Mouse (Mus musculus): ENCODE results near the gene Cactin. TPM values are rescaled to one million over a fixed set of nuclear protein-coding genes. Genes with fewer than 3 reads are reported as not detected.

Cactin gene
- polyA plus RNA-seq, 1 experiment = 18.2 TPM

- H3K9me3 ChIP-seq (replicated peaks; ENCODE audit: control insufficient read depth, insufficient read depth, low read length, poor library complexity, severe bottlenecking) = no peaks in the 10 kb centered on the region
- TF ChIP-seq CTCF (IDR thresholded peaks at IDR 0.05; ENCODE audit: low read depth, low read length) (no peak), POLR2A (IDR thresholded peaks at IDR 0.05; ENCODE audit: insufficient read depth, low read length) (no peak), EP300 (IDR thresholded peaks at IDR 0.05; ENCODE audit: insufficient read depth, low read depth, low read length) (no peak)
- no peaks in the 10 kb centered on the region for H3K27me3 ChIP-seq (ENCODE audit: control insufficient read depth, insufficient read depth, low read length, poor library complexity, severe bottlenecking)
- no peak overlapping the region for H3K9ac ChIP-seq (ENCODE audit: low read depth, poor library complexity, severe bottlenecking)
- peaks cover 23% of the 10 kb centered on the region for H3K36me3 ChIP-seq (ENCODE audit: control insufficient read depth, insufficient read depth, low read length, poor library complexity, severe bottlenecking)
- no peak overlapping the region for H3K4me3 ChIP-seq (ENCODE audit: low read depth, low read length)
- no peaks in the 10 kb centered on the region for H3K4me1 ChIP-seq (ENCODE audit: control insufficient read depth, insufficient read depth, low read length)
- H3K27ac ChIP-seq (ENCODE audit: insufficient read depth, low read length) = no peak overlapping the region
Observed at GRCm38 (mm10) chr10:81329194-81329975, 8.5 kb downstream of the Cactin start.

GRCm38 (mm10) chr10:81330007-81330406 is 9.1 kb downstream of the Cactin start:
- Histone ChIP-seq H3K4me3 (ENCODE audit: low read depth, low read length) (no peak overlapping the region), H3K27ac (ENCODE audit: insufficient read depth, low read length) (no peak overlapping the region), H3K27me3 (ENCODE audit: control insufficient read depth, insufficient read depth, low read length, poor library complexity, severe bottlenecking) (no peaks in the 10 kb centered on the region), H3K4me1 (ENCODE audit: control insufficient read depth, insufficient read depth, low read length) (no peaks in the 10 kb centered on the region), H3K9me3 (replicated peaks; ENCODE audit: control insufficient read depth, insufficient read depth, low read length, poor library complexity, severe bottlenecking) (no peaks in the 10 kb centered on the region), H3K36me3 (ENCODE audit: control insufficient read depth, insufficient read depth, low read length, poor library complexity, severe bottlenecking) (peaks cover 19% of the 10 kb centered on the region), H3K9ac (ENCODE audit: low read depth, poor library complexity, severe bottlenecking) (no peak overlapping the region)
- TF ChIP-seq EP300 (IDR thresholded peaks at IDR 0.05; ENCODE audit: insufficient read depth, low read depth, low read length) (no peak), CTCF (IDR thresholded peaks at IDR 0.05; ENCODE audit: low read depth, low read length) (no peak), POLR2A (IDR thresholded peaks at IDR 0.05; ENCODE audit: insufficient read depth, low read length) (no peak)

- no peaks in the 10 kb centered on the region for H3K4me1 ChIP-seq (ENCODE audit: control insufficient read depth, insufficient read depth, low read length)
- H3K27me3 ChIP-seq (ENCODE audit: control insufficient read depth, insufficient read depth, low read length, poor library complexity, severe bottlenecking) = no peaks in the 10 kb centered on the region
- H3K27ac ChIP-seq (ENCODE audit: insufficient read depth, low read length) = no peak overlapping the region
- H3K4me3 ChIP-seq (ENCODE audit: low read depth, low read length) = peak overlapping the region; percentile 44
- TF ChIP-seq POLR2A (IDR thresholded peaks at IDR 0.05; ENCODE audit: insufficient read depth, low read length) (no peak), EP300 (IDR thresholded peaks at IDR 0.05; ENCODE audit: insufficient read depth, low read depth, low read length) (no peak), CTCF (IDR thresholded peaks at IDR 0.05; ENCODE audit: low read depth, low read length) (no peak)
- no peaks in the 10 kb centered on the region for H3K9me3 ChIP-seq (replicated peaks; ENCODE audit: control insufficient read depth, insufficient read depth, low read length, poor library complexity, severe bottlenecking)
- no peaks in the 10 kb centered on the region for H3K36me3 ChIP-seq (ENCODE audit: control insufficient read depth, insufficient read depth, low read length, poor library complexity, severe bottlenecking)
- peak overlapping the region; percentile 10 for H3K9ac ChIP-seq (ENCODE audit: low read depth, poor library complexity, severe bottlenecking)
Observed at GRCm38 (mm10) chr10:81332277-81332676, 11.4 kb downstream of the Cactin start.

GRCm38 (mm10) chr10:81334324-81334723 is 13.4 kb downstream of the Cactin start:
- Histone ChIP-seq H3K9ac (ENCODE audit: low read depth, poor library complexity, severe bottlenecking) (no peak overlapping the region), H3K27ac (ENCODE audit: insufficient read depth, low read length) (no peak overlapping the region), H3K4me1 (ENCODE audit: control insufficient read depth, insufficient read depth, low read length) (no peaks in the 10 kb centered on the region), H3K27me3 (ENCODE audit: control insufficient read depth, insufficient read depth, low read length, poor library complexity, severe bottlenecking) (no peaks in the 10 kb centered on the region), H3K36me3 (ENCODE audit: control insufficient read depth, insufficient read depth, low read length, poor library complexity, severe bottlenecking) (no peaks in the 10 kb centered on the region), H3K9me3 (replicated peaks; ENCODE audit: control insufficient read depth, insufficient read depth, low read length, poor library complexity, severe bottlenecking) (no peaks in the 10 kb centered on the region), H3K4me3 (ENCODE audit: low read depth, low read length) (no peak overlapping the region)
- TF ChIP-seq POLR2A (IDR thresholded peaks at IDR 0.05; ENCODE audit: insufficient read depth, low read length) (no peak), EP300 (IDR thresholded peaks at IDR 0.05; ENCODE audit: insufficient read depth, low read depth, low read length) (no peak), CTCF (IDR thresholded peaks at IDR 0.05; ENCODE audit: low read depth, low read length) (no peak)

- Histone ChIP-seq H3K9me3 (replicated peaks; ENCODE audit: control insufficient read depth, insufficient read depth, low read length, poor library complexity, severe bottlenecking) (no peaks in the 10 kb centered on the region), H3K9ac (ENCODE audit: low read depth, poor library complexity, severe bottlenecking) (no peak overlapping the region; the same call in 1 of the 2 replicates), H3K27ac (ENCODE audit: insufficient read depth, low read length) (no peak overlapping the region), H3K4me3 (ENCODE audit: low read depth, low read length) (no peak overlapping the region), H3K36me3 (ENCODE audit: control insufficient read depth, insufficient read depth, low read length, poor library complexity, severe bottlenecking) (no peaks in the 10 kb centered on the region), H3K27me3 (ENCODE audit: control insufficient read depth, insufficient read depth, low read length, poor library complexity, severe bottlenecking) (no peaks in the 10 kb centered on the region), H3K4me1 (ENCODE audit: control insufficient read depth, insufficient read depth, low read length) (peaks cover 5% of the 10 kb centered on the region)
- TF ChIP-seq CTCF (IDR thresholded peaks at IDR 0.05; ENCODE audit: low read depth, low read length) (no peak), EP300 (IDR thresholded peaks at IDR 0.05; ENCODE audit: insufficient read depth, low read depth, low read length) (no peak), POLR2A (IDR thresholded peaks at IDR 0.05; ENCODE audit: insufficient read depth, low read length) (no peak)
Observed at GRCm38 (mm10) chr10:81335393-81336340, 14.8 kb downstream of the Cactin start.

Measured in ES-Bruce4 (cell line).